Mouse (Mus musculus): Measurements from ENCODE around the gene Myoz1.
"Not testable (repeated sequence)": the region's sequence is repeated elsewhere in the genome, so short reads cannot be mapped to it uniquely, and the experiment has no call there.

Gene Myoz1

GRCm38 (mm10) chr14:20656361-20656760 is at the start of gene Myoz1:
TSS of gene Myoz1 (minus strand) at chr14:20656540.
- DNase-seq: no peak

- not testable (repeated sequence) for DNase-seq
Observed at GRCm38 (mm10) chr14:20703461-20703860, 47.1 kb upstream of the Myoz1 start.

GRCm38 (mm10) chr14:20702741-20703381 is 46.5 kb upstream of the Myoz1 start, which contains the start of gene Chchd1:
TSS of gene Chchd1 (plus strand) at chr14:20703006.
- DNase-seq: peak; percentile 87 to 93

DNA sequence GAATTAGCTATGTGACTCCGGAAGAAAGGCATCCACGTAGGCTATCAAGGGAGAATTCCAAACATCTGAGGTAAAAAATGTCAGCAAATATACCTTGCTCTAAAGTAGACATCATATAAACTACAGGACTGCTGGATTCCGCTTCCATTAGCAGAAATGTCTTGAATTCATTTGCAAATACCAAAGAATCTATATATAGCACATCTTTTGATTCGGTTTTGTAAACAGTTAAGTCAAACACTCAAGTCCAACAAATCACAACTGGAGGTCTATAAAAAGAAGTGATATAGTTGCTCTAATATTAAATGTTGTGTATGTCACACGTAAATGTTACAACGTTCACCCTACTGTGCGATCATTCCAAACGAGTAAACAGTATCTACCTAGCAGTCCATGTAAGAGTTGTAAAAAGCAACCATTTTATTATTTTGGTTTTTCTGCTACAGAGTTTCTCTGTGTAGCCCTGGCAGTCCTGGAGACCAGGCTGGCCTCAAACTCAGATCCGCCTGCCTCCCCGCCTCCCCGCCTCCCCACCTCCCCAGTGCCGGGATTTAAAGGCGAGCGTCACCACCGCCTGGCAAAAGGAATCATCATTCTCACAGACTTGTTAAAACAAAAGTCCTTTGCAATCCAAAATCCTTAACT is 45.9 kb upstream of the Myoz1 start:
- no peak for DNase-seq

DNA sequence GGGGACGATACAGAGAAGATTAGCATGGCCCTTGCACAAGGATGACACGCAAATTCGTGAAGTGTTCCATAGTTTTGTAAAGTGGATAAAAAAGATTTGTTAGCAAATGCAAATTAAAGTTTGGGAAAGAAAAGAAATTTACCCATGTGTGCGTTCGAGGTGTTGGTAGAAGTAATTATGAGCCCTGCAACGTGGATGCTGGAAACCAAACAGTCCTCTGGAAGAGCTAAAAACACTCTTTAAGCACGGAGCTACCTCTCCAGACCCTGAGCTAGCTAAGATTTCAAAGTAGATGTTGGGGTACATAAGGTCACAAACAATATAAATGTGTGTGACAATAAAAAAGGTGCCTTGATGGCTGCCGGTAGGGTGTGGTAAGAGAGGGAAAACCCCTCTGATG is 45.2 kb upstream of the Myoz1 start:
- DNase-seq: no peak

GRCm38 (mm10) chr14:20700362-20700761 is 44.0 kb upstream of the Myoz1 start:
- DNase-seq: no peak

DNA sequence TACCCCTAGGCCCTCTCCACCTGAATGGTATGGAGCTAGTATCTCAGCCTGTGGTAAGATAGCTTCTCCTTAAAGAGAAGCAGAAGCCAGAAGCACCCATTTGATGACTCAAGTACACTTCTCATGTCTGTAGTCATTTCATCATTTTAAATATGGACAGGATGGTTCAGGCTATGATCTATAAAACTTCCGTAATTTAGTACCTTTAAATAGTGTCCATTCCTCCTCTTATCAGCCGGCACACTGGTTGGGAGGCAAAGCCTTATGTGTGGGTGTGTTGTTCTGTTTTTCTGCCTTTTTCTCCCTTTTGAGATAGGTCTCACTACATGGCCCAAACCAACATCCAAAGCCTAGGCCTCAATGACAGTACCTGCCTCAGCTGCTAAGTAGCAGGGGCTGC is 42.2 kb upstream of the Myoz1 start:
- DNase-seq: no peak

- peak; percentile 57 to 71 for DNase-seq
Observed at GRCm38 (mm10) chr14:20696986-20697385, 40.6 kb upstream of the Myoz1 start.

GRCm38 (mm10) chr14:20695761-20696520 is 39.6 kb upstream of the Myoz1 start:
- DNase-seq: peak in 1 of 2 experiments; percentile 40

DNA sequence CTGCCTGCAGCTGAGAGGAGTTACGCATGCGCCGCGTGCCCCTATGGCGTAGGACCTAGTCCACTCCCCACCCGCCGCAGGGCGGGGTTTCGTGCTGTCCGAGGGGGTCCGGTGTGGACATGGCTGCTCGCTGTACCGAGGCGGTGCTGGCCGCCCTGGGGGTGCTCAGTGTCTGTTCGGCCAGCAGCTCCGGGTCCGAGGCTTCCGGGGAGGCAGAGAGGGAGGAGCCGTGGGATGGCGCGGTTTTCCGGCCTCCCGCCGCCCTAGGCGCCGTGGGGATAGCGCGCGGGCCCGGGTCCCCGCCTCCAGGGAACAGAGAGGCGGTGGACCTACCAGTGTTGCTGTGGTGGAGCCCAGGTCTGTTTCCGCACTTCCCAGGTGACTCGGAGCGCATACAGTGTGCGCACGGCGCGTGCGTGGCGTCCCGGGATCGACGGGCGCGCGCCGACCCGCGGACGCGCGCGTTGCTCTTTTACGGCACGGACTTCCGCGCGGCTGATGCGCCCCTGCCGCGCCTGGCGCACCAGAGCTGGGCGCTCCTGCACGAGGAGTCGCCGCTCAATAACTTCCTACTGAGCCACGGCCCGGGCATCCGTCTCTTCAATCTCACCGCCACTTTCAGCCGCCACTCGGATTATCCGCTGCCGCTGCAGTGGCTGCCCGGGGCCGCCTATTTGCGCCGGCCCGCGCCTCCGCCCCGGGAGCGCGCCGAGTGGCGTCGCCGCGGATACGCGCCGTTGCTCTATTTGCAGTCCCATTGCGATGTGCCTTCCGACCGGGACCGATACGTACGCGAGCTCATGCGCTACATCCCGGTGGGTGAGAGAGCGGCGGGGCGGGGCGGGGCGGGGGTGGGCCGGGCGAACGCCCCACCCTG is 38.8 kb upstream of the Myoz1 start, which contains the start of gene Fut11:
TSS of gene Fut11 (plus strand) at position 85 of the 877 bp plus-strand sequence.
- DNase-seq: peak; percentile 91 to 92

- DNase-seq: no peak
Observed at GRCm38 (mm10) chr14:20694185-20694883, 38.0 kb upstream of the Myoz1 start.

DNA sequence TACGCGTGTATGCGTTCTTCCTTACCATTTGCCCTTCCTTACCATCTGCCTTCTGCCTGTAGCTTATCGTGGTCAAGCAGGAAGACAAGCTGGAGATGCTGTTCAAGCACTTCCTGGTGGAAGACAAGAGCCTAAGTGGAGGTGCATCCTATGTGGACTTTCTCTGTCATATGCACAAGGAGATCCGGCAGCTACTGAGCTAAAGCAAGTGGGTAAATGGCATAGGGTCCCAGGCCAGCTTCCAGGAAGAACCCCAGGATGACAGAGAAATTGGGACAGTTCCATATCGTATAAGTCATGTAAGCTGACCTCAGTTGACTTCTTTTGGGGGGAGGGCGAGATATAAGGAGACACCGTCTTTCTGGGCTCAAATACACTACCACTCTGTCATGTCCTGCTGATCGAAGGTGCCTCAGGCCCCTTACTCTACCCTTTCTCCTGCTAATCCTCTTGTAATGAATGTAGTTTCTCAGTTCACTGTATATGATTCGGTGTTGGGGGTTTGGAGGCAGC is 37.3 kb upstream of the Myoz1 start:
- no peak for DNase-seq

DNA sequence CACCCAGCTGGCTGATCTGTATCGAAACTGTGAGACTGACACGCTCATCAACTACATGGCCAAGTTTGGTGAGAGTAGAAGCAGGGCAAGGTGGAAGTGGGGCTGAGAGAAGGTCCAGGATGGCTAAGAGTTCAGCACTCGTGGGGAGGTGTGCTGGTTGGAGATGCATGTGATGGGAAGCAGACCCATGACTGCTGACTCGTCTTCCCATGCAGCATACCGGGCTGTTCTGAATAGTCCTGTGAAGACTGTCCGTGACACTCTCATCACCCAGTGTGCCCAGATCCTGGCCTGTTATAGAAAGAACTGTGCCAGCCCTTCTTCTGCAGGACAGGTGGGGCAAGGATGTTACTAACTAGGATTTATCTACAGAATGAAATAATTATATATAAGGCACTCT is 35.4 kb upstream of the Myoz1 start:
- no peak for DNase-seq

DNA sequence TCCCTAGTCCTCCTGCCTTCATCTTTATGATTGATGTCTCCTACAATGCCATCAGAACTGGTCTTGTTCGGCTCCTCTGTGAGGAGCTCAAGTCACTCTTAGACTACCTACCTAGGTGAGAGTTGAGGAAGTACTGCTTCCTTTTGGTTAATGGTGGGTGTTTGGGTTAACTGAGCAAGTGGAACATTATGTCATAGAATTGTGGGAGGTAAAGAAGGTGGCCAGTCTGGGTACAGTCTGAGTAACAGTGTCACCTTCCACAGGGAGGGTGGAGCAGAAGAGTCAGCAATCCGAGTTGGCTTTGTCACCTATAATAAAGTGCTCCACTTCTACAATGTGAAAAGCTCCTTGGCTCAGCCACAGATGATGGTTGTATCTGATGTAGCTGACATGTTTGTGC is 32.7 kb upstream of the Myoz1 start:
- no peak for DNase-seq

DNA sequence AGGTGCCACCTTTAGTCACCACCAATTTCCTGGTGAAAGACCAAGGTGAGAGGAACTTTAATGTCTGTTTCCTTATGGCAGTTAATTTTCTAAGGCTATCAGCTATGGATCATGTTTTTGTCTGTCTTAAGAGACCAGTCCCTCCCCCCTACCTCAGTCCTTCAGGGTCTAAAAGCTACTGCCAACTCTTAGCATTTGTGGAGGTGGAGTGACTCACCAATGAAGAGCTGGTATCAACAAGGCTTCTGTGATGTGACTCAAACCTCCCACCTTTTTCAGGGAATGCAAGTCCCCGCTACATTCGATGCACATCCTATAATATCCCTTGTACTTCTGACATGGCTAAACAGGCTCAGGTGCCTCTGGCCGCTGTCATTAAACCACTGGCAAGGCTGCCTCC is 30.2 kb upstream of the Myoz1 start:
- no peak for DNase-seq

GRCm38 (mm10) chr14:20682498-20682897 is 26.2 kb upstream of the Myoz1 start:
- no peak for DNase-seq

- no peak for DNase-seq
Observed at GRCm38 (mm10) chr14:20681742-20682141, 25.4 kb upstream of the Myoz1 start.

- no peak for DNase-seq
Observed at GRCm38 (mm10) chr14:20677906-20678305, 21.6 kb upstream of the Myoz1 start.

GRCm38 (mm10) chr14:20674064-20674833 is 17.9 kb upstream of the Myoz1 start, which contains the start of gene Sec24c:
TSS of gene Sec24c (plus strand) at chr14:20674308.
- peak; percentile 98 to 99 for DNase-seq

GRCm38 (mm10) chr14:20673735-20674063 is 17.4 kb upstream of the Myoz1 start:
- peak in 1 of 2 experiments; percentile 64 for DNase-seq

DNA sequence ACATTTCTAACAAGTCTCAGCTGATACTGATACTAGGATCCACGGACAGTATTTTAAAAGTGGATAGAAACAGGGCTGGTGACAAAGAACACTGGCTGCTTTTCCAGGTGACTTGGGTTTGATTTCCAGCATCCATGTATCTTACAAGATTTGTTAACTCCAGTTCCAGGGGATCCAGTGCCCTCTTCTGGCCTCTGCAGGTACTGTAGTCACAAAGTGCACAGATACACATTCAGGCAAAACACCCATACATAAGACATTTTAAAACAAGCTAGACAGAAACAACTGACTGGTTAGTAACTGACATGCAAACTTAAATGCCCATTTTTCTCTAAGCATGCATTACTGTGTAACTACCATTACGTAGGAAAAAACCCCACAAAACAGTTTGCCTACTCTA is 16.6 kb upstream of the Myoz1 start:
- peak in 1 of 2 experiments; percentile 41 for DNase-seq
